Mouse (Mus musculus) thymus, adult 2 months (tissue): ENCODE measurements around the gene Gltp. TPM values are rescaled to one million over a fixed set of nuclear protein-coding genes. Genes with fewer than 3 reads are reported as not detected.
A peak's percentile ranks its signal among the peaks of the same experiment; 100 is the strongest.

Source experiments
- DNase-seq: peaks from one replicate; pipeline ENCODE4 v3.0.0; 2021
- H3K27ac ChIP-seq: fragments of 200-500 bp; 2 replicates; pipeline ENCODE4 v1.5.1; 2012; ENCODE audit warnings: low read length, control low read depth; ENCODE audit not compliant: control insufficient read depth, insufficient read depth
- H3K27me3 ChIP-seq: fragments of 200-500 bp; 2 replicates; pipeline ENCODE4 v1.6.1; 2012; ENCODE audit warnings: mild to moderate bottlenecking, low read length, moderate library complexity, mixed read lengths; ENCODE audit not compliant: control insufficient read depth, insufficient read depth
- H3K36me3 ChIP-seq: fragments of 200-500 bp; 2 replicates; pipeline ENCODE4 v1.6.1; 2012; ENCODE audit warnings: mild to moderate bottlenecking, low read length, moderate library complexity; ENCODE audit not compliant: control insufficient read depth, insufficient read depth
- H3K4me1 ChIP-seq: fragments of 200-500 bp; replicated peaks from 2 replicates; pipeline ENCODE4 v1.6.1; 2012; ENCODE audit warnings: low read length; ENCODE audit not compliant: control insufficient read depth, insufficient read depth
- H3K4me3 ChIP-seq: fragments of 200-500 bp; 2 replicates; pipeline ENCODE4 v1.5.1; 2012; ENCODE audit warnings: mild to moderate bottlenecking, low read length, control low read depth, moderate library complexity; ENCODE audit not compliant: control insufficient read depth, insufficient read depth
- CTCF ChIP-seq: fragments of 200-500 bp; IDR thresholded peaks from 2 replicates; pipeline ENCODE4 v1.5.1; 2012; ENCODE audit warnings: mild to moderate bottlenecking, control low read depth, low read length, moderate library complexity, borderline replicate concordance; ENCODE audit not compliant: control insufficient read depth, poor library complexity, insufficient read depth; ENCODE audit errors: extremely low read depth
- POLR2A ChIP-seq: fragments of 200-500 bp; IDR thresholded peaks from 2 replicates; pipeline ENCODE4 v1.6.1; 2012; ENCODE audit warnings: mild to moderate bottlenecking, low read length, control low read depth, moderate library complexity; ENCODE audit not compliant: control insufficient read depth, poor library complexity, insufficient read depth; ENCODE audit errors: extremely low read depth
- WGBS: fragments of 180-500 bp; shearing (Covaris S2); methylation state at CpG from one replicate; pipeline ENCODE4 v1.1.7; 2018; 5-methylcytosine and 5-hydroxymethylcytosine counted together
- polyA plus RNA-seq: library from polyadenylated mRNA; depleted of rRNA; stranded (reverse); fragments of >200 nt; gene quantifications from 2 replicates; pipeline ENCODE4 v1.2.3, GENCODE M21; 2012

The Gltp gene
- polyA plus RNA-seq, 1 experiment: 237 TPM

DNA sequence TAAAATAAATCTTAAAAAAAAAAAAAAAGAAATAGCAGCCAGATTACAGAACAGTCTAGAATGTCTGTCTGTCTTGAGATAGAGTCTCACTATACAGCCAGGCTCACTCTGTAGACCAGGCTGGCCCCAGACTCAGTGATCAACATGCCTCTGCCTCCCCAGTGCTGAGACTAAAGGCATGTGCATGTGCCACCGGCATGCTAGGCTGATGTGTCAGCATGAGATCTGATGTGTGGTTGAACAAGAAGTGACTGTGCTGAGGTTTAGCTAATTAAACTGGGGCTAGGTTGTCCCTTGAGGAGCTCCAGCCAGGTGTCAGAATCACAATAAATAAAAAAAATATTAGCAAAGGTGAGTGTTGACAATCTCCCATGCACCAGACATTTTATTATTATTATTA lies 24.1 kb downstream of the Gltp start:
- H3K27me3 ChIP-seq: no peaks in the 10 kb centered on the region
- no peak for DNase-seq
- H3K27ac ChIP-seq: no peak overlapping the region
- no peak for TF ChIP-seq POLR2A
- TF ChIP-seq CTCF: no peak
- no peak overlapping the region for H3K4me3 ChIP-seq
- H3K36me3 ChIP-seq: peaks cover 15% of the 10 kb centered on the region
- peaks cover 2% of the 10 kb centered on the region for H3K4me1 ChIP-seq
- WGBS: 79% methylated on average over 1 of the region's 1 CpGs

DNA sequence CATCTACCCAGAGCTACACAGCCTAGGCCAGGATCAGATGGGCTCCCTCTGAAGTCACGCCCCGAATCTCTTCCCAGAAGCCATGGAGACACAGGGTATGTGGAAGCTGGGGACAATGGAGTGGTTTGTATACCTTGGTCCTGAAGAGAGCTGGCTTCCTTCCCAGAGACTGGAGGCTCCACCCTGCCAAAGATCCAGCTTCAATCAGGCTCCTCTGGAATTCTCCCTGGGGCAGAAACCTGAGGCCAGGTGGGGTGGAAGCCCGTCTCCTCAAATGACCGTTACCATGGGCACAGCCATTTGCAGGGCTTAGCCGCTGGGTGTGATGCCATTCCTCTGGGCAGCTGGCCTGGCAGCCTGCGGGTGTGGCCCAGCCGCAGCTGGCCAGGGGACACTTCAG lies 26.0 kb downstream of the Gltp start:
- WGBS: 93% methylated on average over 7 of the region's 7 CpGs

DNA sequence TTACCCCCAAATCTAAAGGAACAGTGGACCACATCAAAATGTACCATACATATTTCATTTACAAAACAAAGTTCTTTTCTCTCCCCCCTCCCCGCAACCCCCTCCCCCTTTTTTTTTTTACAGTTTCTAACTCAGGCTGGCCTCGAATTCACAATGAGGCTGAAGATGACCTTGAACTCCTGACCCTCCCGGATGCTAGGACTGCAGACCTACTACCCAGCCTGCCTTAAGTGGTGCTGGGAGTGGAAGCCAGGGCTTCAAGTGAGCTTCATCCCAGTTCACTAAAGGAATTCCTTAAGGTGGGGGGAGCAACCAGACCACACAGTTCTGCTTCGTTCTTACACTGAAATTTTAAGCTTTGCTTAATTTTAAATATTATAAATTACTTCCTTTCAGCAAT lies 26.6 kb downstream of the Gltp start:
- no peaks in the 10 kb centered on the region for H3K36me3 ChIP-seq
- no peak overlapping the region for H3K27ac ChIP-seq
- 94% methylated on average over 4 of the region's 4 CpGs for WGBS
- H3K4me1 ChIP-seq: peaks cover 2% of the 10 kb centered on the region
- TF ChIP-seq CTCF (no peak), POLR2A (no peak)
- no peak for DNase-seq
- no peaks in the 10 kb centered on the region for H3K27me3 ChIP-seq
- no peak overlapping the region for H3K4me3 ChIP-seq

More for the DNA sequence above, 26.0 kb downstream of the Gltp start:
- H3K4me1 ChIP-seq: peaks cover 2% of the 10 kb centered on the region
- H3K4me3 ChIP-seq: no peak overlapping the region
- TF ChIP-seq CTCF (no peak), POLR2A (no peak)
- DNase-seq: no peak
- no peaks in the 10 kb centered on the region for H3K27me3 ChIP-seq
- peaks cover 6% of the 10 kb centered on the region for H3K36me3 ChIP-seq
- H3K27ac ChIP-seq: no peak overlapping the region

DNA sequence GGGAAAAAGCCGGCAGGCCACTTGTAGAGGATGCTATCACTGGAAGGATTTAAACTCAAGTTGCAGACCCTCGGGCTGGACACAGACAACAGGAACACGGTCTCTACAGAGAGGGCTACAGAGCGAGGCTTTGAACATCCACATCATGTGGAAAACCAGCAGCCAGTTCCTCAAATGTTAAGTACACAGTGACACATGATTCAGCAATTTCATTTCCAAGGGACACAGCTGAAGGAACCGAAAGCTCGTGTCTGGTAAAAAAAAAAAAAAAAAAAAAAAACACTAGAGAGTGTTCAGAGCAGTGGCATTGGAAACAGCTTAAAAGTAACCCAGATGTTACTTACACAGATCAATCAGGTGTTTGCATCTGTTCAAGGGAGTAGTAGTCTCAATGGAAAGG lies 29.8 kb downstream of the Gltp start:
- 14% methylated on average over 6 of the region's 6 CpGs for WGBS
- TF ChIP-seq POLR2A (no peak), CTCF (no peak)
- H3K4me1 ChIP-seq: peaks cover 3% of the 10 kb centered on the region; the same call in 1 of the 2 replicates
- H3K27ac ChIP-seq: no peak overlapping the region
- H3K36me3 ChIP-seq: no peaks in the 10 kb centered on the region
- no peak for DNase-seq
- no peak overlapping the region for H3K4me3 ChIP-seq
- peaks cover 10% of the 10 kb centered on the region for H3K27me3 ChIP-seq

DNA sequence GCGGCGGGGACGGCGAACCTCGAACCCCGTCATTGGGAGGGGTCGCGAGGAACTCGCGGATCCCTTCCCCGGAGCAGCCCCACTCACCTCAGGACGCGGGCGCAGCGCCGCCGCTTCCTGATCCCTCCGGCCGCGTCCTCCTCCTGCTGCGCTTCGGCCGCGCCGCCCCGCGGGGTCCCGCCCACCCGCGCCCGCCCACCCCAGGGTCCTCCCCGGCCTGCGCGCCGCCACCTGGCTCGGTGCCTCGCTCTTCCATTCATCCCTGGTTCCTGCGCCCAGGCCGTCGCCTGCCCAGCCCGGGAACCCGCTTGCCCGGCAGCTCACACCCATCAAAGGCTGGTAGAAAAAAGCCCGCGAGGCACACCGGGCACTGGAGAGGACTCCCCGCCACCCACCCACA lies 32.5 kb downstream of the Gltp start, which contains the start of gene Trpv4:
Gene Trpv4 (minus strand): TSS at position 167 of the 400 bp plus-strand sequence.
- TF ChIP-seq CTCF: no peak
- no peak for TF ChIP-seq POLR2A
- Histone ChIP-seq H3K4me1 (peaks cover 3% of the 10 kb centered on the region; the same call in 1 of the 2 replicates), H3K4me3 (peak within 1 kb of the TSS; percentile 19), H3K27me3 (peaks cover 10% of the 10 kb centered on the region), H3K27ac (no peak within 1 kb of the TSS), H3K36me3 (no peaks in the 10 kb centered on the region)
- WGBS: 3% methylated on average over 47 of the region's 47 CpGs
- no peak for DNase-seq

DNA sequence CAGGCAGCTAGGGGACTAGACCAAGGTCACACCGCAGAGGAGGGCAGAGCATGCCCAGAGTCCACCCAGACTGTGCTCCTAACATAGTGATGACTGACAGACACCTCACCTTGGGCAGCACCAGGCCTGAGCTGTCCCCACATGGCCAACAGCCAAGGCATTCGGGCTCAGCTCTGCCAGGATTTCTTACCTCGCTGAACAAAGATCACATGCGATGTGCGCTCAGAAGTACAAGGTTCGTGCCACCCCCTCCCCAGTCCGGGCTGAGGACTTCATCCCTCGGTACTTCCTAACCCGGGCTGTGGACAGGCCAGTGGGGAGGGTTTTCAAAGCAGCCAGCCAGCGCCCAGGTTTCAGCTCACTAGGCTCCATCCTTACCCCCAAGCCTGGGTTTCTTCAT lies 33.4 kb downstream of the Gltp start:
- Histone ChIP-seq H3K36me3 (no peaks in the 10 kb centered on the region), H3K27ac (no peak overlapping the region), H3K27me3 (peaks cover 10% of the 10 kb centered on the region), H3K4me1 (peaks cover 3% of the 10 kb centered on the region; the same call in 1 of the 2 replicates), H3K4me3 (no peak overlapping the region)
- no peak for DNase-seq
- TF ChIP-seq CTCF (no peak), POLR2A (no peak)
- 78% methylated on average over 10 of the region's 10 CpGs for WGBS

DNA sequence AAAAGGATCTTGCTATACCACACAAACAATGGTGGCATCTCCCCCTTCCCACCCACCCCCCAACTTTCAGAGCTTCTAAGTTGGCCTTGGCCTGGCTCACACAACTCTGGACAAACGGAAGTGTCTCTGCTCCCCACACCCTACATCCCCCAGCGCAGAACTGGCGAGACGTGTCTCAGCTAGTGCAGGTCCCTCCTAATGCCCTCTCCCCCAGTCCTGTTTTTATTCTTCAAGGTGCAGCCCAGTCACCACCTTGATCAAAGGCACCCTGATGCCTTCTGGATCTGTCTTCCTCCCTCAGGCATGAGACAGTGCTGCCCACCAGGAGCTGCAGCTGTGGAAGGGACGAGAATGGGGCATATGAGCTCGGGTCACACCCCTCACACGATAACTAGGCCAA lies 34.5 kb downstream of the Gltp start:
- WGBS: 92% methylated on average over 7 of the region's 7 CpGs
- H3K36me3 ChIP-seq: no peaks in the 10 kb centered on the region
- H3K4me1 ChIP-seq: peaks cover 8% of the 10 kb centered on the region
- no peak overlapping the region for H3K4me3 ChIP-seq
- no peak for DNase-seq
- no peak for TF ChIP-seq CTCF
- no peak for TF ChIP-seq POLR2A
- peaks cover 10% of the 10 kb centered on the region for H3K27me3 ChIP-seq
- H3K27ac ChIP-seq: no peak overlapping the region
